Mouse (Mus musculus): ENCODE results near the gene Hip1. TPM values are rescaled to one million over a fixed set of nuclear protein-coding genes. Genes with fewer than 3 reads are reported as not detected.
A peak's percentile ranks its signal among the peaks of the same experiment; 100 is the strongest.

The Hip1 gene
- polyA plus RNA-seq, 1 experiment from 2014 or later: 5.9 TPM

DNA sequence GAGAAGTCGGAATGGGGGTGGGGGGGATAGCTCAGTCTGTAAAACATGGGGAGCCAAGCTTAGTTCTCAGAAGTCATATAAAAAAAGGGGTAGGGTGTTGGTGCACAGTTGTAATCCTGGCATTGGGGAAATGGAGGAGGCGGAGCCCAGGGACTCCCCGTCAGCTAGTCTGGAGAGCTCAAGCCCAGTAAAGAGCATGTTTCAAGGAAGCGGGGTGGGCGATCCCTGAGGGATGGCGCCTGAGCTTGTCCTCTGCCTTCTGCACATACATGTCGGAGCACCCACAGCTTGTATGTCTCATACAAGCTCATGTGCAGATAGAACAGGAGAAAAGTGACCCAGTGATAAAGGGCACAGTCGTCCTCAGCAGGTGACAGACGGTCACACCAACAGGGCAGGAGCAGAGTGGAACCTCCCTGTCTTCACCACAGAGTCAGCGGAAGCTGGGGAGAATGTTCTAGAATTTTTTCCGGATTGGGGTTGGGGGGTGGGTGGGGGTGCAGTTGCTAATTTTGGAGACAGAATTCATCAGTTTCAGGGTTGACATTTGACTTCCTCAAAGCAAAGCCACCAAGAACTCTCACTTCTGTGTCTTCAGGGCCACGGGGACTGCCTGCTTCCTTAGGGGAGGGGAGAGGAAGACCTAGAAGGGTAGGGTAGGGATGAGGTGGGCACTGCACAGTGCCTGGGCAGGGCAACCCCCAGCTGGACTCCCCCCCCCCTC, 65.9 kb downstream of the Hip1 start:
- no peak overlapping the region for H3K27ac ChIP-seq (ENCODE audit: low read depth, low read length)
- H3K9ac ChIP-seq (ENCODE audit: low read depth, low read length): no peak overlapping the region
- 84% methylated on average over 12 of the region's 12 CpGs for WGBS
- no peaks in the 10 kb centered on the region for H3K27me3 ChIP-seq (replicated peaks; ENCODE audit: control insufficient read depth, insufficient read depth, low read length)
- H3K4me2 ChIP-seq (replicated peaks; ENCODE audit: low read depth): no peak overlapping the region
- H3K4me3 ChIP-seq (ENCODE audit: low read depth, low read length): no peak overlapping the region
- no peaks in the 10 kb centered on the region for H3K9me3 ChIP-seq (ENCODE audit: control insufficient read depth)
- TF ChIP-seq CTCF (IDR thresholded peaks at IDR 0.05; ENCODE audit: low read depth): no peak
- no peaks in the 10 kb centered on the region; the same call in 1 of the 2 replicates for H3K36me3 ChIP-seq (ENCODE audit: control insufficient read depth, insufficient read depth)
- ATAC-seq: no peak
- no peaks in the 10 kb centered on the region for H3K4me1 ChIP-seq (replicated peaks; ENCODE audit: control insufficient read depth, insufficient read depth, low read length)

DNA sequence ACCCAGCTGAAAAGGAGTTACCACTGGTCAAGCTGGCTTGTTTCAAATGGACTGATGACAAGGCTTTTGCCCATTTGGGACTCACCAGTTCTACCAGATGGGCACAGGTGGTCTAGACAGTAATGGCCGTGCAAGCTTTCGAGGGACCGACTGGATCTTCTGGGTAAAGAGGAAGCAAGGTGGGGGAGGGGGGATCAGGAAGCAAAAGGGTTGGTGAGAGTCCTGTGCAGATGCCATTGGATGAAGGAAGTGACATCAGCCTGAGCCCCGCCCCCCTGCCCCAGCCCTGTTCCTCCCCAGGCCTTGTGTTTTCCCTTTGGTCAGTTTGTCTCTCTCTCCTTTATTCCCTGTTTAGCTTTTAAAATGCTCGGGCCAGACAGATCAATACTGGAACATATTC, 68.7 kb downstream of the Hip1 start:
- Histone ChIP-seq H3K4me3 (ENCODE audit: low read depth, low read length) (no peak overlapping the region), H3K9me3 (ENCODE audit: control insufficient read depth) (no peaks in the 10 kb centered on the region), H3K9ac (ENCODE audit: low read depth, low read length) (no peak overlapping the region), H3K36me3 (ENCODE audit: control insufficient read depth, insufficient read depth) (no peaks in the 10 kb centered on the region), H3K4me1 (replicated peaks; ENCODE audit: control insufficient read depth, insufficient read depth, low read length) (no peaks in the 10 kb centered on the region), H3K27ac (ENCODE audit: low read depth, low read length) (no peak overlapping the region), H3K4me2 (replicated peaks; ENCODE audit: low read depth) (no peak overlapping the region), H3K27me3 (replicated peaks; ENCODE audit: control insufficient read depth, insufficient read depth, low read length) (no peaks in the 10 kb centered on the region)
- ATAC-seq: 0 out of 2 replicates have a peak, but pooled peaks have one; percentile 36
- no peak for TF ChIP-seq CTCF (IDR thresholded peaks at IDR 0.05; ENCODE audit: low read depth)
- WGBS: 82% methylated on average over 5 of the region's 5 CpGs

DNA sequence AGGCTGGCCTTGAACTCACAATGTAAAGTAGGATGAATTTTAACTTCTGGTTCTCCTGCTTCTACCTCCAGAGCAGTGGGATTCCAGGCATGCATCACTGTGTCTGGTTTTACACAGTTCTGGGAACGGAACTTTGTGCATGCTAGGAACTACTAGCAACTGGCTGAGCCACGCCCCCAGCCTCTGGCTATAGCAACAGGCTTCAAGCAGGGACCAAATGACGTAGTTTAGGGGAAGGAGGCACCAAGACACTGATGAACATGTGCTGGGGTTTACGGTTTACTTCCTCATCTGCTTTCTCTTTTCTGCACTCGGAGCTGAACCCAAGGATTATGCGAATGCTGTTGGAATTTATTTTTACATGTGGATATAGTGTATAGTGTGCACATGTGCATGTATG, 72.5 kb downstream of the Hip1 start:
- no peak overlapping the region for H3K27ac ChIP-seq (ENCODE audit: low read depth, low read length)
- H3K9ac ChIP-seq (ENCODE audit: low read depth, low read length): no peak overlapping the region
- ATAC-seq: no peak
- WGBS: 77% methylated on average over 6 of the region's 6 CpGs
- no peaks in the 10 kb centered on the region for H3K36me3 ChIP-seq (ENCODE audit: control insufficient read depth, insufficient read depth)
- H3K4me2 ChIP-seq (replicated peaks; ENCODE audit: low read depth): no peak overlapping the region
- TF ChIP-seq CTCF (IDR thresholded peaks at IDR 0.05; ENCODE audit: low read depth): no peak
- no peaks in the 10 kb centered on the region for H3K9me3 ChIP-seq (ENCODE audit: control insufficient read depth)
- no peak overlapping the region for H3K4me3 ChIP-seq (ENCODE audit: low read depth, low read length)
- no peaks in the 10 kb centered on the region for H3K4me1 ChIP-seq (replicated peaks; ENCODE audit: control insufficient read depth, insufficient read depth, low read length)
- H3K27me3 ChIP-seq (replicated peaks; ENCODE audit: control insufficient read depth, insufficient read depth, low read length): no peaks in the 10 kb centered on the region

DNA sequence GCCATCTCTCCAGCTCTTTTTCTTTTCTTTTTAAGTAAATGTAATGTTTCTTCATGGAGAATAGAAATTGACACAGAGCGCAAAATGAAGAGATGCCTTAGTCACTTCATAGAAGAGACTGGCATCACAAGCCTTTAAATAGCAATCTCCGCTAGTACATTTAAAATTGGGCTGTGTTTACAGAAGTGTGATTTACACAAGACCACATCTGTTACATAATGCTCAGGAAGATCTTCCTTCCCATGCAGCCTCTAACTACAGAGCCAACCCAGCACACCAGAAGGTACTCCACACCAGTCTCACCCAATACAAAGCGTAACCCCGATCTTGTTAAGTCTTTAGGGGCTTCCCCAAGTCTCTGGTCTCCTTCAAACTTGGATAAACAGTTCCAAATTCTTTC, 73.2 kb downstream of the Hip1 start:
- no peak overlapping the region for H3K4me3 ChIP-seq (ENCODE audit: low read depth, low read length)
- WGBS: 94% methylated on average over 4 of the region's 4 CpGs
- H3K9me3 ChIP-seq (ENCODE audit: control insufficient read depth): no peaks in the 10 kb centered on the region
- H3K27me3 ChIP-seq (replicated peaks; ENCODE audit: control insufficient read depth, insufficient read depth, low read length): no peaks in the 10 kb centered on the region
- no peaks in the 10 kb centered on the region for H3K36me3 ChIP-seq (ENCODE audit: control insufficient read depth, insufficient read depth)
- no peak overlapping the region for H3K4me2 ChIP-seq (replicated peaks; ENCODE audit: low read depth)
- TF ChIP-seq CTCF (IDR thresholded peaks at IDR 0.05; ENCODE audit: low read depth): no peak
- no peaks in the 10 kb centered on the region for H3K4me1 ChIP-seq (replicated peaks; ENCODE audit: control insufficient read depth, insufficient read depth, low read length)
- no peak for ATAC-seq
- no peak overlapping the region for H3K9ac ChIP-seq (ENCODE audit: low read depth, low read length)
- H3K27ac ChIP-seq (ENCODE audit: low read depth, low read length): no peak overlapping the region

DNA sequence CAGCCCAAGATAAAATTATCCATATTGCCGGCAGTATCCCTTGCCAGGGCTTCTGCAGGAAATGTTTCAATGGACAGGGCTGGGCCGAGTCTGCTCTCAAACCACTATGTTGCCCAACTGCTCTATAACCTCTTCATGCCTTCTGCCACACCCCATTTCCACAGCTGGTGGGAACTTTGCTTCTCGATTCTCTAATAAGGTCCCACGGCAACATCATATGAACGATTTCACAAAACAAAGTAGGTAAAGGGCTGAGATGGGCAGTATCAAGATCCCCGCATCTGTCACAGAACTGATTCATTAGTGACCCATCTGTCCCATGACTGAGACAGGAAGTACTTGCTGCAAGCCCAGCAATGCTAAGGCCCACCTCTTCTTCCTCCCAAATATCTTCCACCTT, 76.6 kb downstream of the Hip1 start:
- Histone ChIP-seq H3K9ac (ENCODE audit: low read depth, low read length) (no peak overlapping the region), H3K9me3 (ENCODE audit: control insufficient read depth) (no peaks in the 10 kb centered on the region), H3K27ac (ENCODE audit: low read depth, low read length) (no peak overlapping the region), H3K4me1 (replicated peaks; ENCODE audit: control insufficient read depth, insufficient read depth, low read length) (no peaks in the 10 kb centered on the region), H3K4me2 (replicated peaks; ENCODE audit: low read depth) (no peak overlapping the region), H3K27me3 (replicated peaks; ENCODE audit: control insufficient read depth, insufficient read depth, low read length) (no peaks in the 10 kb centered on the region), H3K4me3 (ENCODE audit: low read depth, low read length) (no peak overlapping the region), H3K36me3 (ENCODE audit: control insufficient read depth, insufficient read depth) (no peaks in the 10 kb centered on the region)
- 91% methylated on average over 6 of the region's 6 CpGs for WGBS
- no peak for TF ChIP-seq CTCF (IDR thresholded peaks at IDR 0.05; ENCODE audit: low read depth)
- ATAC-seq: no peak

DNA sequence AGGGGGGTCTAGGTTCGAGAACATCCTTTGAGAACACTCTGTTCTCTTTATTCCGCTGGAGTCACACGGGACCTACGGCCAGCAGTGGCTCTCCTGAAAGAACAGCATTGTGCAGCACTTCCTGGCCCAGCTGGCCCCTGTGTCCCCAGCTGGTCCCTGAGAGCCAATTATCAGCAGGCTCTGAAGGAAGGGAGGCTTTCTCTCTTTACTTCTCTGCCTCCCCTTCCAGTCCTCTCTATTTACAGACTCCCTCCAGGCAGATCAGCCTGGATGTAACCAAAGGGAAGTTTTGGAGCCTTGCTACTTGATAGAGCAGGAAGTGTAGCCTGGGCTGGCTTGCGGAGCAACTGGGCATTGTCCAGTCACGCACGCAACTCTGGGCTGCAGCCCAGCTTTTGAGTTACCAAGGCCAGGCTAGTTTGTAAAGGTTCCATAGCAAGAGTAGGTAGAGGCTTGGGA, 79.1 kb downstream of the Hip1 start:
- TF ChIP-seq CTCF (IDR thresholded peaks at IDR 0.05; ENCODE audit: low read depth): no peak
- Histone ChIP-seq H3K27ac (ENCODE audit: low read depth, low read length) (no peak overlapping the region), H3K4me1 (replicated peaks; ENCODE audit: control insufficient read depth, insufficient read depth, low read length) (no peaks in the 10 kb centered on the region), H3K9ac (ENCODE audit: low read depth, low read length) (no peak overlapping the region), H3K4me3 (ENCODE audit: low read depth, low read length) (no peak overlapping the region), H3K27me3 (replicated peaks; ENCODE audit: control insufficient read depth, insufficient read depth, low read length) (no peaks in the 10 kb centered on the region), H3K9me3 (ENCODE audit: control insufficient read depth) (no peaks in the 10 kb centered on the region), H3K4me2 (replicated peaks; ENCODE audit: low read depth) (no peak overlapping the region), H3K36me3 (ENCODE audit: control insufficient read depth, insufficient read depth) (no peaks in the 10 kb centered on the region)
- 64% methylated on average over 7 of the region's 7 CpGs for WGBS
- ATAC-seq: no peak

Measured in intestine, postnatal 0 days (tissue).